Mouse (Mus musculus) cortical plate, adult 2 months (tissue): ENCODE measurements around the gene Gnb1.

ENCODE experiments used
- CTCF ChIP-seq: fragments of 200-500 bp; IDR thresholded peaks from 2 replicates; pipeline ENCODE4 v1.5.1; 2011; ENCODE audit warnings: mild to moderate bottlenecking, control low read depth, low read length; ENCODE audit not compliant: insufficient read depth; ENCODE audit errors: extremely low read depth
- POLR2A ChIP-seq: fragments of 200-500 bp; IDR thresholded peaks from 2 replicates; pipeline ENCODE4 v1.6.1; 2011; ENCODE audit warnings: mild to moderate bottlenecking, low read length, control low read depth; ENCODE audit not compliant: insufficient read depth; ENCODE audit errors: extremely low read depth

DNA sequence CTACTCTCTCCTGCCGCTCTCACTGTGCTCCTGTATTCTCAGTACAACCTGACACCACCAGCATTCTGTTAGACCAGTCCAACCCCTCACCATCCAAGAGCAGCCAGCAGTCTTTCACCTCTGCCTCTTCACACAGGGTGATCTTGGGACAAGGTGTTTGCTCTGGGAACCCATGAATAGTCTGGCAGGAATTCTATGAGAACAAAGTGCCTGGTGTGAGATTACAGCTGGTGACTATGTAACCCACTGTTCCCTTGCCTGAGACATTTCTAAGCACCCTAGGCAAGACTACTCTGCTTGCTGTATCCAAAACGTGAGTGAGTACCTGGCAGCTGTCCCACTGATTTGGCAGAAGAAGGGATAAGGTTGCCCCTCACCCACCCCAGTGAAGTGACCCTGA, 69.8 kb downstream of the Gnb1 start:
- TF ChIP-seq CTCF, result no peak
- no peak for TF ChIP-seq POLR2A
